Mouse (Mus musculus): Measurements from ENCODE around the gene Unc13b.

GRCm38 (mm10) chr4:43074923-43075322 lies 16.2 kb downstream of the Unc13b start:
- TF ChIP-seq CTCF (IDR thresholded peaks at IDR 0.05; ENCODE audit: borderline replicate concordance, extremely low read depth, insufficient read depth, insufficient read length) (no peak), POLR2A (IDR thresholded peaks at IDR 0.05; ENCODE audit: borderline replicate concordance, extremely low read depth, insufficient read depth, insufficient read length, poor library complexity, severe bottlenecking) (no peak)

Measured in brain, embryonic 14.5 days (tissue).